Mouse (Mus musculus) intestine, postnatal 0 days (tissue): ENCODE results near the gene Zbtb16. TPM values are rescaled to one million over a fixed set of nuclear protein-coding genes. Genes with fewer than 3 reads are reported as not detected.

ENCODE experiments used
- ATAC-seq: fragments of 200-750 bp; cut with Nextera tagmentation; 2 replicates; pipeline ENCODE4 v1.8.0; 2017; ENCODE audit warnings: mild to moderate bottlenecking, moderate TSS enrichment, moderate library complexity
- H3K27ac ChIP-seq: fragments of 300-500 bp; sonication (generic); 2 replicates; pipeline ENCODE4 v1.5.1; 2014; ENCODE audit warnings: mild to moderate bottlenecking, low read depth, low read length, moderate library complexity
- H3K27me3 ChIP-seq: fragments of 300-500 bp; sonication (generic); replicated peaks from 2 replicates; pipeline ENCODE4 v1.6.1; 2014; ENCODE audit warnings: low read length, mixed read lengths; ENCODE audit not compliant: control insufficient read depth, insufficient read depth
- H3K36me3 ChIP-seq: fragments of 300-500 bp; sonication (generic); 2 replicates; pipeline ENCODE4 v1.6.1; 2014; ENCODE audit warnings: mild to moderate bottlenecking, moderate library complexity; ENCODE audit not compliant: control insufficient read depth, insufficient read depth
- H3K4me1 ChIP-seq: fragments of 300-500 bp; sonication (generic); replicated peaks from 2 replicates; pipeline ENCODE4 v1.6.1; 2014; ENCODE audit warnings: antibody characterized with exemption, low read length, mixed read lengths; ENCODE audit not compliant: control insufficient read depth, insufficient read depth
- H3K4me2 ChIP-seq: fragments of 300-500 bp; sonication (generic); replicated peaks from 2 replicates; pipeline ENCODE4 v1.6.1; 2014; ENCODE audit warnings: low read depth, mild to moderate bottlenecking, moderate library complexity
- H3K4me3 ChIP-seq: fragments of 300-500 bp; sonication (generic); 2 replicates; pipeline ENCODE4 v1.5.1; 2014; ENCODE audit warnings: low read depth, low read length
- H3K9ac ChIP-seq: fragments of 300-500 bp; sonication (generic); 2 replicates; pipeline ENCODE4 v1.6.1; 2014; ENCODE audit warnings: mild to moderate bottlenecking, low read depth, low read length
- H3K9me3 ChIP-seq: fragments of 300-500 bp; sonication (generic); 2 replicates; pipeline ENCODE4 v1.6.1; 2016; ENCODE audit warnings: mixed run types; ENCODE audit not compliant: control insufficient read depth
- CTCF ChIP-seq: sonication (generic); IDR thresholded peaks from 2 replicates; pipeline ENCODE4 v1.5.1; 2016; ENCODE audit warnings: low read depth, mild to moderate bottlenecking, control low read depth, antibody characterized with exemption, moderate library complexity
- WGBS: fragments of 180-500 bp; shearing (Covaris S2); extraction: QIAGEN DNeasy Blood & Tissue Kit; methylation state at CpG from one replicate; pipeline ENCODE4 v1.1.7; 2014; 5-methylcytosine and 5-hydroxymethylcytosine counted together
- polyA plus RNA-seq: library from polyadenylated mRNA; unstranded; fragments of >200 nt; fragmentation: Nextera tagmentation; extraction: Ambion mirVana; gene quantifications from 2 replicates; pipeline ENCODE4 v1.2.1, GENCODE M21; 2015

Zbtb16 gene
- polyA plus RNA-seq, 1 experiment from 2014 or later, result 0.91 TPM

DNA sequence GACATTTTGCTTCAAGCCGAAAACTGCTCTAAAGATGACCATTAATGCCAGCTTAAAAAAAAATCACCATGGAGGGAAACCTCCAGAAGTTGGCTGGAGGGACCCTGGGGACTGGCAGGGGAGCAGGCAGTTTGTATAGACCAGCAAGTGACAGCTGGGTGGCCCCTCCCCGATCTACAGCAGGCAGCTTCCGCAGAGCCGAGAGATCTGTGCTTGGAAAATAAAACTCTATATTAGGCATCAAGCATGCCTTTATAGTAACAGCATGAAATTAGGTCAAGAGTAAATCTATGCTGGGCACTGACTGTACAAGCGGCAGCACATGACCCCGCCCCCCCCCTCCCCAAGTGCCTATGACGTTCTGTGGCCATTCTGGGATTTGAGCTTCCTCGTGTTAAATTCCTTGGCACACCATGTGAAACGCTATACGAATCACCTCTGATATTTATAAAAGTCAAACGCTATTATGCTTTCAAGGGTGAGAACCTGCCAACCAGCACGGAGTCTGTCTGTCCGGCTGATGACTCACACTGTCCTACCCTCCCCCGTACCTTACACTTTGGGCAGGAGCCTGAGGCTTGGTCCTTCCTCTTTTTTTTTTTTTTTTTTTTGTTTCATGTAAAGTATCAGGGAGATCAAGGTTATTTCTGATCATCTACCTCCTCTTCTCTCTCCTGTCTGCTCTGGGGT, 128.7 kb downstream of the Zbtb16 start:
- TF ChIP-seq CTCF, result no peak
- WGBS, result 38% methylated on average over 14 of the region's 14 CpGs
- Histone ChIP-seq H3K36me3 (no peaks in the 10 kb centered on the region), H3K27ac (peak overlapping the region; percentile 36; the same call in 1 of the 2 replicates), H3K4me3 (no peak overlapping the region), H3K4me2 (no peak overlapping the region), H3K9ac (no peak overlapping the region), H3K9me3 (no peaks in the 10 kb centered on the region), H3K4me1 (no peaks in the 10 kb centered on the region), H3K27me3 (no peaks in the 10 kb centered on the region)
- peak; percentile 46 for ATAC-seq

DNA sequence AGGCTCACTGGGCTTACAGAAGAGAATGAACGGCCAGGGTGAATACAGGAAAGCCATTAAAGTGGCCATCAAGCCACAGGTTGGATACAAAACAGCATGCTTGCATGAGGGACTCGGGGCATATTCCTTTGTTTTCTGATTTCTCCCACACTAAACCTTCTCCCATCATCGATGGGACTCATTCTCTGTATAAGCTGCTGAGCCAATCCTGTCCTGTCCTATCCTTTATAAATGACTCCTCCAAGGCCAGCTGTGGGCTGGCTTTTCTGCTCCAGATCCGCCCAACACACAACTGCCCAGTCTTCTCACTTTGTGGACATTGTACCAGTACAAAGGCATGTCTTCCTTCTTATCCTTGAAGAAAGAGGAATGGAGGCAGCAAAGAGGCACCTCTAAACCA, 134.7 kb downstream of the Zbtb16 start:
- Histone ChIP-seq H3K9ac (no peak overlapping the region), H3K36me3 (no peaks in the 10 kb centered on the region), H3K27ac (no peak overlapping the region), H3K27me3 (no peaks in the 10 kb centered on the region), H3K4me3 (no peak overlapping the region), H3K4me2 (no peak overlapping the region), H3K4me1 (no peaks in the 10 kb centered on the region), H3K9me3 (no peaks in the 10 kb centered on the region)
- WGBS, result 75% methylated on average over 4 of the region's 4 CpGs
- TF ChIP-seq CTCF, result no peak
- ATAC-seq, result no peak

DNA sequence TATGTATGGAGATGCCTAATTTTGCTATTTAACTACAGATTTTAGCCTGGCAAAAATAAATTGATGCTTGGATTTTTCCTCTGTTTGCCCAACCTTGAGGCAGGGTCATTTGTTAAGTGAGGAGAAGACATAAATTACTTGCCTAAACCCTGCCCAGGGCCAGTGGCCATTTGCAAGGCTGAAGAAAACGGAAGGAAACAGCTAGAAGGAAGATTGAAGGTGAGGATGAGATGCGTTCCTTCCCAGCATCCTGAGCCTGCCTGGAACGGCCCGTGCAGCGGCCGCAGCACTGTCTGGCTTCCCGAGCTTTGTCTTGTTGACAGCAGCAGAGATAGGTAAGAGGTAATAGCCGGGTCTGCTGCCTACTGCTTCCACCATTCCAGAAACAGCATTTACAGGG, 135.2 kb downstream of the Zbtb16 start:
- Histone ChIP-seq H3K4me3 (no peak overlapping the region), H3K4me2 (no peak overlapping the region), H3K9me3 (no peaks in the 10 kb centered on the region), H3K4me1 (no peaks in the 10 kb centered on the region), H3K9ac (no peak overlapping the region), H3K27ac (no peak overlapping the region), H3K27me3 (no peaks in the 10 kb centered on the region), H3K36me3 (no peaks in the 10 kb centered on the region)
- ATAC-seq, result no peak
- WGBS, result 47% methylated on average over 8 of the region's 8 CpGs
- TF ChIP-seq CTCF, result no peak

DNA sequence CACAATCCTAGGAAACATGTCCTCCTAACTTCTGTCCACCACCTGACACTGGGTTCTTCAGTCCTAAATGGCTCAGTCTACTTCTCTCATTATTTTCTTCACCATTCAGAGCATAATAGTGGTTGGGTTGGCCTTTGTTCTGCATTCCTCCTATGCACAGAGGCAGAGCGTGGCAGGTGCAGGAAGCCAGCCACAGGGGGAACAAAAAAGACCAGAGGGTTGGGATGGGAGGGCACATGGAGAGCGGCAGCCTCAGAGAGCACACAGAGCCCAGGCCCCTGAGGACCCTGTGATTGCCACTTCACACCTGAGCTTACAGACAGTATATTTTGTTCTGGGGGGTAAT, 138.6 kb downstream of the Zbtb16 start:
- no peak for ATAC-seq
- H3K9me3 ChIP-seq, result no peaks in the 10 kb centered on the region
- TF ChIP-seq CTCF, result no peak

DNA sequence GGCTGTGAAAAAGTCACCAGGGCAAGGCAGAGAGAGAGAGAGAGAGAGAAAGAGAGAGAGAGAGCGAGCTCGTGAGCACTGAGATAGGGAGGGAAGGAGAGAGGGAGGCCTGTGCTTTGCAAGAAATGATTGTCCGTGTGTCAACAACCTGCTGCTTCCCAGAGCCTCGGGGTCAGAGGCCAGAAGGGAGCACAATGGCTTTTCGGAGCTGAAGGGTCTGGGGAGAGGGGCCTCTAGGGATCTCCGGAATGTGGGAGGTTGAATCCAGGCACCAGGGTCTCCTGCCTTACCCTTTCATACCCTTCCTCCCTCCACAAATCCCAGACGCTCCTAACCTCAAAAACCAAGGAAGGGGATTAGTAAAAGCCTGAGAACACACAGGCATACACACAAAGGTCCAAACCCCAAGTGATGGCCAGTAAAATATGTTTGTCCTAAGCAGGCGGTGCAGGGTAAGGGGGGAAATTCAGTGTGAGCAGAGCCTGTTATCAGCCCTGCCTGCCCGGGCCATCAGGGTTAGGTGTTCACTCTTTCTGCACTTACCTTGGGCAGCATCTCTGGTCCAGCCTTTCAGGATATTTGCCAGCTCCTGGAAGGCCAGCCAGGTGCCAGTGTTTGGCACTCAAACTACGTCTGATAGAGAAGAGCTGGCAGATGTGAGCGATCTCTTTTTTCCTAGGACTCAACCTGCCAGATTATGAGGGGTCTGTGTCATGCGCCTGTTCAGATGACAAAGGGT, 139.1 kb downstream of the Zbtb16 start:
- Histone ChIP-seq H3K4me3 (no peak overlapping the region), H3K4me1 (peaks cover 9% of the 10 kb centered on the region; the same call in 1 of the 2 replicates), H3K4me2 (no peak overlapping the region), H3K9ac (no peak overlapping the region), H3K27ac (no peak overlapping the region), H3K27me3 (no peaks in the 10 kb centered on the region), H3K9me3 (no peaks in the 10 kb centered on the region), H3K36me3 (no peaks in the 10 kb centered on the region)
- no peak for TF ChIP-seq CTCF
- 61% methylated on average over 12 of the region's 12 CpGs for WGBS
- no peak for ATAC-seq

More for the DNA sequence above, 138.6 kb downstream of the Zbtb16 start:
- Histone ChIP-seq H3K27ac (no peak overlapping the region), H3K4me2 (no peak overlapping the region), H3K4me1 (peaks cover 9% of the 10 kb centered on the region; the same call in 1 of the 2 replicates), H3K27me3 (no peaks in the 10 kb centered on the region), H3K36me3 (no peaks in the 10 kb centered on the region), H3K4me3 (no peak overlapping the region), H3K9ac (no peak overlapping the region)
- 85% methylated on average over 2 of the region's 2 CpGs for WGBS

DNA sequence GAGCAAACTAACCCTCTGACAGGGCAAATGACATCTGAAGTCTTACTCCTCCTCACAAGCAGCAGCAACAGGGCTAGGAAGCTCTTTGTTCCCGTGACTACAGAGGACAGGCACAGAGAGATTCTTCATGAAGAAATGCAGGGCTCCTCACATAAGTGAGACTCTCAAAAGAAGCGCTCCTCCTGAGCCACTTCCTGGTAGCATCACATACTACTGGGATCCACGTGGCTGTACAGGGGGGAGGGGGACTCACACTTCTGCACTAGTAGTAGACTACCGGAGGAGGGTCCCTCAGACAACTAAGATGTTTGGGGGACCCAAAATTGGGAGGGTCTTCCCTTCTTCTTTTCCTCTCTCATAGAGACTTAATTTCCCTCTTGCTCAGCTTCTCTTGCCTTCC, 139.7 kb downstream of the Zbtb16 start:
- WGBS, result 48% methylated on average over 4 of the region's 4 CpGs
- no peak for ATAC-seq
- Histone ChIP-seq H3K4me1 (peaks cover 9% of the 10 kb centered on the region; the same call in 1 of the 2 replicates), H3K9ac (no peak overlapping the region), H3K27me3 (no peaks in the 10 kb centered on the region), H3K4me2 (no peak overlapping the region), H3K9me3 (no peaks in the 10 kb centered on the region), H3K27ac (no peak overlapping the region), H3K4me3 (no peak overlapping the region), H3K36me3 (no peaks in the 10 kb centered on the region)
- TF ChIP-seq CTCF, result no peak
